ENCODE assay signal across 9 mouse cellular contexts in the genomic region with DNA sequence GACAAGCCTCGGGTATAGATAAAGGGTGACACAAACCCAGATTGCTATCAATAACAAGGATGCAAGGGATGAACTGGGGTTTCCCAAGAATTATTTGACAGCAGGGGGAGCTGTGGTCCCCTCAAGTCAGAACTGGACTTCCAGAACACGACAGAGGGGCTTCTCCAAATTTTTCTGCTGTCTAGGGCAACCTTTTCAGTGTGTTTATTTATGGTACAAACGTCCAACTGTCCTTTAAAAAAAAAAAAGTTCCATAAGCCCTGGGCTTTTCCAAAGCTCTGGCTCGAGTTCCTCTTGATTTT. TPM values are rescaled to one million over a fixed set of nuclear protein-coding genes. Genes with fewer than 3 reads are reported as not detected.
A peak's percentile ranks its signal among the peaks of the same experiment; 100 is the strongest.
DNase-seq lines count a peak whose midpoint lies in the region; ATAC-seq lines count a peak whose summit lies in the region.
"Had no signal": no experiment of that assay in that cellular context is flagged by ENCODE, and none has a peak within 500 bp of the region (broad histone marks: within the 10 kb centered on the region; RNA-seq: fewer than 3 reads in every experiment).

No protein-coding gene starts in this region.

- H3K36me3 ChIP-seq in heart, embryonic 10.5 days: no peaks in the 10 kb centered on the region
- H3K36me3 ChIP-seq in hindbrain, embryonic 16.5 days (ENCODE audit: control insufficient read depth, insufficient read depth, low read length): no peaks in the 10 kb centered on the region

- peak overlapping the region; percentile 91 for H3K9ac ChIP-seq in hindbrain, embryonic 16.5 days (ENCODE audit: low read depth, low read length)

- H3K4me2 ChIP-seq in hindbrain, embryonic 16.5 days (ENCODE audit: low read length): peak overlapping the region; percentile 85

- no peak for DNase-seq in heart, embryonic 10.5 days (ENCODE audit: low spot score)
- DNase-seq in heart, adult 9 months (ENCODE audit: low spot score in 2 of 2): no peak
- DNase-seq in ES-CJ7 (ENCODE audit: low read depth, low spot score): peak; percentile 71
- peak; percentile 64 for DNase-seq in embryo, embryonic 11 days
- peak; percentile 68 for DNase-seq in lung, postnatal 10 days
- no peak for DNase-seq in spleen, postnatal 10 days (ENCODE audit: low spot score in 2 of 2)
- DNase-seq in thymus, postnatal 36 days: no peak

- peaks cover 17% of the 10 kb centered on the region; the same call in 1 of the 2 replicates for H3K27me3 ChIP-seq in heart, embryonic 10.5 days (ENCODE audit: insufficient read depth, poor library complexity, severe bottlenecking)
- H3K27me3 ChIP-seq in hindbrain, embryonic 16.5 days (replicated peaks; ENCODE audit: control insufficient read depth, insufficient read depth, low read length): no peaks in the 10 kb centered on the region; the same call in 1 of the 2 replicates

- ATAC-seq in hindbrain, embryonic 16.5 days: no peak

- peak overlapping the region; percentile 32; the same call in 1 of the 2 replicates for H3K4me3 ChIP-seq in heart, embryonic 10.5 days
- peak overlapping the region; percentile 85 for H3K4me3 ChIP-seq in hindbrain, embryonic 16.5 days (ENCODE audit: low read length)

- 0 out of 2 replicates have a peak overlapping the region, but pooled peaks have one; percentile 59 for H3K27ac ChIP-seq in heart, embryonic 10.5 days
- peak overlapping the region; percentile 63 for H3K27ac ChIP-seq in hindbrain, embryonic 16.5 days (ENCODE audit: low read depth, low read length)

- WGBS in heart, embryonic 10.5 days: 7% methylated on average over 4 of the region's 4 CpGs
- WGBS in hindbrain, embryonic 16.5 days: 3% methylated on average over 4 of the region's 4 CpGs

- H3K9me3 ChIP-seq in heart, embryonic 10.5 days: no peaks in the 10 kb centered on the region
- H3K9me3 ChIP-seq in hindbrain, embryonic 16.5 days (ENCODE audit: control insufficient read depth, low read length): no peaks in the 10 kb centered on the region

- peaks cover 45% of the 10 kb centered on the region for H3K4me1 ChIP-seq in heart, embryonic 10.5 days
- H3K4me1 ChIP-seq in hindbrain, embryonic 16.5 days (ENCODE audit: control insufficient read depth, insufficient read depth, low read depth, low read length): peaks cover 34% of the 10 kb centered on the region

RNA-seq across cellular contexts. Expression of a gene that starts 1.7 kb away (rescaled TPM):
- polyA plus RNA-seq in heart, embryonic 10.5 days (2016; fragmentation: Nextera tagmentation; extraction: Ambion mirVana): 3.5 and 4.8 TPM in 2 replicates
- 41.2 and 42.5 TPM in 2 replicates for polyA plus RNA-seq in hindbrain, embryonic 16.5 days (2015; fragmentation: Nextera tagmentation; extraction: Ambion mirVana)

RNA-seq across cellular contexts. Expression of a gene that starts 40.4 kb away (rescaled TPM):
- 24.0 and 24.8 TPM in 2 replicates for polyA plus RNA-seq in heart, embryonic 10.5 days (2016; fragmentation: Nextera tagmentation; extraction: Ambion mirVana)
- polyA plus RNA-seq in hindbrain, embryonic 16.5 days (2015; fragmentation: Nextera tagmentation; extraction: Ambion mirVana): 72.4 and 81.3 TPM in 2 replicates

RNA-seq across cellular contexts. Expression of a gene that starts 40.5 kb away (rescaled TPM):
- 8.6 and 9.5 TPM in 2 replicates for polyA plus RNA-seq in heart, embryonic 10.5 days (2016; fragmentation: Nextera tagmentation; extraction: Ambion mirVana)
- 9.9 and 11.8 TPM in 2 replicates for polyA plus RNA-seq in hindbrain, embryonic 16.5 days (2015; fragmentation: Nextera tagmentation; extraction: Ambion mirVana)

RNA-seq across cellular contexts. Expression of a gene that starts 54.5 kb away (rescaled TPM):
- not detected in 2 replicates for polyA plus RNA-seq in heart, embryonic 10.5 days (2016; fragmentation: Nextera tagmentation; extraction: Ambion mirVana)
- not detected in 2 replicates for polyA plus RNA-seq in hindbrain, embryonic 16.5 days (2015; fragmentation: Nextera tagmentation; extraction: Ambion mirVana)
- polyA plus RNA-seq: large intestine, adult 2 months had no signal

RNA-seq across cellular contexts. Expression of a gene that starts 54.5 kb away (rescaled TPM):
- polyA plus RNA-seq in heart, embryonic 10.5 days (2016; fragmentation: Nextera tagmentation; extraction: Ambion mirVana): 32.5 and 36.3 TPM in 2 replicates
- 38.7 and 45.2 TPM in 2 replicates for polyA plus RNA-seq in hindbrain, embryonic 16.5 days (2015; fragmentation: Nextera tagmentation; extraction: Ambion mirVana)

Comparison
In these comparisons a context has a peak if more than half of its experiments do, and no peak if none do; other contexts are left out.
1. DNase-seq: peak in ES-CJ7 (single experiment), embryo, embryonic 11 days (single experiment) and lung, postnatal 10 days (single experiment); none in heart, embryonic 10.5 days (single experiment), heart, adult 9 months (0 of 2), spleen, postnatal 10 days (0 of 2) and thymus, postnatal 36 days (0 of 2).